Mouse (Mus musculus): ENCODE measurements at regions not wholly inside any gene's neighbourhood (a gene's known extent, or its start where the extent isn't known, plus 50 kb on each side); places are given as distances from the start of the nearest gene placed in this dataset.

GRCm38 (mm10) chr19:36273466-36273865 is 74.6 kb upstream of the Pcgf5 start:
- ATAC-seq (ENCODE audit: low FRiP score): no peak

DNA sequence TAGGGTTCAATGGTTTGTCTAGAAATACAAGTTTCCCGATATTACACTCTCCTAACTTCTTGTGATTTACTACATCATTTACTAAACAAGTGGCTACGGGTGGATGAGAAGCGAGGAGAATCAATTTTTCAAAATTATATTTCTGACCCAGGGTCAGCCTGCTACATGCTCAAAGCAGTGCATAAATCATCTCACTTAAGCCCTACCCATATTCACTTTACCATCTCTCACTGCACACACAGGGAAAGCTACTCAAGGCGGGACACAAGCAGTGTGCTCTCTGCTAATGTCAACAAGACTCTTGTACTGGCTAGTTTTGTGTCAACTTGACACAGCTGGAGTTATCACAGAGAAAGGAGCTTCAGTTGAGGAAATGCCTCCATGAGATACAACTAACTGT is 62.6 kb upstream of the Pcgf5 start:
- Histone ChIP-seq H3K4me3 (replicated peaks) (no peak overlapping the region), H3K36me3 (no peaks in the 10 kb centered on the region), H3K27ac (replicated peaks) (no peak overlapping the region), H3K9me3 (replicated peaks) (no peaks in the 10 kb centered on the region), H3K4me2 (no peak overlapping the region), H3K4me1 (no peaks in the 10 kb centered on the region), H3K27me3 (replicated peaks) (no peaks in the 10 kb centered on the region), H3K9ac (replicated peaks) (no peak overlapping the region)
- 76% methylated on average over 4 of the region's 4 CpGs for WGBS
- no peak for ATAC-seq (ENCODE audit: low FRiP score)

More at GRCm38 (mm10) chr19:36273466-36273865, 74.6 kb upstream of the Pcgf5 start:
- Histone ChIP-seq H3K4me1 (no peaks in the 10 kb centered on the region), H3K36me3 (no peaks in the 10 kb centered on the region), H3K9ac (replicated peaks) (no peak overlapping the region), H3K27me3 (replicated peaks) (no peaks in the 10 kb centered on the region), H3K27ac (replicated peaks) (no peak overlapping the region), H3K9me3 (replicated peaks) (no peaks in the 10 kb centered on the region), H3K4me2 (no peak overlapping the region), H3K4me3 (replicated peaks) (no peak overlapping the region)
- WGBS: 60% methylated on average over 3 of the region's 3 CpGs

DNA sequence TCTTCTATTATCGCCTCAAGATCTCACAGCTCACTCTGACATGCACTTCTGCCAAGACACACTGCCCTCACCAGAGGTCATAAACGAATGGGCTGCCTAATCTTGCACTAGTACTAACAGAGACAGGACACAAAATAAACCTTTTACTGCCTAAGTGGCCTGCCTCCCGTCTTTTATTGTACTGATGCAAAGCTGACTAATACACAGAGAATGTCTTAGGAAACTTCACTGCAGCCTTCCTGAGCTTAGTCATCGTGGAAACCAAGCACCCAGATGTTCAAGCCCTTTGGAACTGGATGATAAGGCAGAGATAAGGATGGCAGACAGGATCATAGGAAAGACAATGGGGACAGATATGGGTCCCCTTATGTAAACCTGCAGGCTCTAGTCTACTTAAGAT is 57.3 kb upstream of the Pcgf5 start:
- no peaks in the 10 kb centered on the region for H3K27me3 ChIP-seq (replicated peaks)
- H3K27ac ChIP-seq (replicated peaks): no peak overlapping the region
- H3K4me2 ChIP-seq: no peak overlapping the region
- H3K9ac ChIP-seq (replicated peaks): no peak overlapping the region
- H3K36me3 ChIP-seq: no peaks in the 10 kb centered on the region
- WGBS: 36% methylated on average over 4 of the region's 4 CpGs
- no peak overlapping the region for H3K4me3 ChIP-seq (replicated peaks)
- no peaks in the 10 kb centered on the region for H3K4me1 ChIP-seq
- H3K9me3 ChIP-seq (replicated peaks): no peaks in the 10 kb centered on the region
- ATAC-seq (ENCODE audit: low FRiP score): no peak

GRCm38 (mm10) chr19:36293177-36293969 is 54.7 kb upstream of the Pcgf5 start:
- Histone ChIP-seq H3K9me3 (replicated peaks) (no peaks in the 10 kb centered on the region), H3K27me3 (replicated peaks) (no peaks in the 10 kb centered on the region), H3K4me2 (no peak overlapping the region), H3K27ac (replicated peaks) (no peak overlapping the region), H3K4me1 (no peaks in the 10 kb centered on the region), H3K36me3 (no peaks in the 10 kb centered on the region), H3K9ac (replicated peaks) (no peak overlapping the region), H3K4me3 (replicated peaks) (no peak overlapping the region)
- 66% methylated on average over 6 of the region's 6 CpGs for WGBS
- no peak for ATAC-seq (ENCODE audit: low FRiP score)

Measured in neural tube, embryonic 15.5 days (tissue).